Mouse (Mus musculus) left cerebral cortex, postnatal 14 days (tissue): ENCODE results near the gene Polr2i. TPM values are rescaled to one million over a fixed set of nuclear protein-coding genes. Genes with fewer than 3 reads are reported as not detected.
"Not testable (repeated sequence)": the region's sequence is repeated elsewhere in the genome, so short reads cannot be mapped to it uniquely, and the experiment has no call there.

ENCODE experiments used
- DNase-seq, 2 experiments: peaks; one replicate each; pipeline ENCODE4 v3.0.0; 2021 to 2022; ENCODE audit warnings: low spot score in 2 of 2, mixed read lengths in 1 of 2
- intact Hi-C: fragments of 180-260 bp; cut with DNase I; formaldehyde crosslinking; loops from one replicate; pipeline ENCODE4 v1.15.1; 2025
- total RNA-seq, 2 experiments: library from RNA; stranded (reverse); gene quantifications; 2 replicates each; pipeline ENCODE4 v1.2.3; 2021

Gene Polr2i
- total RNA-seq, 2 experiments from 2014 or later: 55.8 to 59.8 TPM

DNA sequence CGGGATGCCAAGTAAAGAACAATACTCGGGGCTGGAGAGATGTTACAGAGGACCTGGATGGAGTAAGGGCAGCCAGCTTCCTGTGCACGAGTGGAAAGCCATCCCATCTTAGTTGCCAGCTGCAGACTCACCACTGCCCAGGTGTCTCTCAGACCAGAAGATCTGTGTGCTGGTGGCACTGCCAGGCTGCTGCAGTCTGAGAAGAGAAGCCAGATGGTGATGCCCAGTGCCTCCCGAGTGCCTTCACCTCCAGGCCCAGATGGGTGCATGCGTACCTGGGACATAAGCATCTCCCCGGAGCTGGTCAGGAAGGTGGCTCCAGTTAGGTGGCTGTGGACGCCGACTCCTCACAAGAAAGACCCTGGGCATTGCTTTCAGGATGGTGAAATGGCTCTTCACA is 3.3 kb downstream of the Polr2i start:
- intact Hi-C loops: loop anchor here (5.0 kb wide), 1 partner anchor 37 kb away; no protein-coding TSS in a partner anchor
- no peak for DNase-seq

DNA sequence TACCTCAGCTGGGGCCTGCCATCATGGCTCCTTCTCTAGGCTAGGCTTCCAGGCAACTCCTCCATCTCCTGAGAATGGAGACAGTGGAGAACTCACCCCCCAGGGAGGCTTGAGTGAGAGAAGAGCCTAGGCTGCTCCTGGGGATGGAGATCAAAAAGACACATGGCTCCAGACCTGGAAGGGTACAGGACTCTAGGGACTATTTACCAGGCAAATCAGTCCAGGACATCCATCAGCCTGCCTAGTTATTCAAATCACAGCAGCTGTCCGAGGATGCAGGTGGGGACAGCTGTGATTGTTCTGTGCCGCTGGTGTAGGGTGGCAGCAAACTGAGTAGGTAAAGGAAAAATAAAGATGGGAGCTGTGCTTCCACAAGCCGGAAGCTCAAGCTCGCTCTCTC is 3.9 kb downstream of the Polr2i start, which contains the start of gene Ovol3:
TSS of gene Ovol3 (minus strand) at position 101 of the 400 bp plus-strand sequence.
- DNase-seq: no peak
- intact Hi-C loops: loop anchor here (5.0 kb wide), 1 partner anchor 37 kb away; no protein-coding TSS in a partner anchor

DNA sequence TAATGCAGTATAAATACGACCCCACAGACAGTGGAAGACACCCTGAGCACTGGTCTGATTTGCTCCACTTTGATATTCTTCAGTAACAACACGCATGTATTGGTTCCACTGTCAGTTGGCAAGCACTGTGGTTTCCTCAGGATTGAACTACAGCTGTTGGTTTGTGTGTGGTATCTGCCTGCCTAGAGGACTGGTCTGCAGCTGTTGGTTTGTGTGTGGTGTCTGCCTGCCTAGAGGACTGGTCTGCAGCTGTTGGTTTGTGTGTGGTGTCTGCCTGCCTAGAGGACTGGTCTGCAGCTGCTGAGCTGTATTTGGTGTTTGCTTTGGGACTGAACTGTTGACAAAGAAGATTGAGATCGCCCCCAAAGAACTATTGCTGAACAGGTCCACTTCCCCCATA is 5.6 kb downstream of the Polr2i start:
- DNase-seq: not testable (repeated sequence)
- intact Hi-C loops: loop anchor here (5.0 kb wide), 1 partner anchor 35 kb away; no protein-coding TSS in a partner anchor

DNA sequence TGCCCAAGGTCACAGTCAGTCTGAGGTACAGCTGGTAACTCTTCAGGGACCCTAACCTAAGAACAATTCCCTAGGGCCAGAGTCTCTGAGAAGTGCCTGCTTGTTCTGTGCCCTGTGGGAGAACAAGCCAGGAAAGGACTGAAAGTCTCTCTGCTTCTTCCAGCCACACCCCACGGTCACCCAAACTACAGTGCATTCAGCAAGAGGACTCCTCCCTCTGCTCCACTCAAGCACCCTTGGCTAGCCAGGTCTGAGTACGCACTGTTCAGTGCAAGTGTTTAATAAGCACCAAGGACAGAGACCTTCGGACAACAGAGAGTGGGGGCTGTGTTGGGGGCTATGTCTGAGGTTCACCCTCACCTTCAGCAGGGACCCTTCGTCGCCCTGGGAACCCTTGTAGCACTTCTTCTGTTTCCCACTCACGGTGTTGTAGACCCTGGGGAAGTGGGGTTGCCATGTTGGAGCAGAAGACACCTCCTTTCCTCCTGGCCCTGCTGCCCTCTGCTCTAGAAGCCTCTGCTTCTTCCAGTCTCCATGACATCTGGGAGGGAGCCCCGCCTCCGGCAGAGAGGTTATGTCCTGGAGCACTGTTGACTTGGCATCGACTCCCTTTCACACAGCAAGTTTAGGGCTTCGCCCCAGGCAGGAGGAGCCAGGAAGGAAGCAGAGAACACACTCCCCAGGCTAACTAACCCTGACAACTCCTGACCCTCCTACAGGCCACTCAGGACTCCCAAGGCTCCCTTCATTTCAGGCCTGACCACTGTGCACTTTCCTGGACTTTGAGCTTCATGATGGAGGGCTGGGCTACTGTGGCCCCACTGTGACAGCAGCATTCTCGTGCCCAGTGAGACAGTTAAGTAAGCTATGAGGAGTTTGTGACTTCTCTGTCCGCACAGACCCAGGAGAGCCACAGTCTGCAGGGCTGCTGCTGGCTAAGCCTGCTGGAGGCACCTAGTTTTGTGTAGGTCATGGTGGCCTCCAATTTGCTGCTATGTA is 20.5 kb downstream of the Polr2i start:
- no peak for DNase-seq
- intact Hi-C loops: no loop called here

DNA sequence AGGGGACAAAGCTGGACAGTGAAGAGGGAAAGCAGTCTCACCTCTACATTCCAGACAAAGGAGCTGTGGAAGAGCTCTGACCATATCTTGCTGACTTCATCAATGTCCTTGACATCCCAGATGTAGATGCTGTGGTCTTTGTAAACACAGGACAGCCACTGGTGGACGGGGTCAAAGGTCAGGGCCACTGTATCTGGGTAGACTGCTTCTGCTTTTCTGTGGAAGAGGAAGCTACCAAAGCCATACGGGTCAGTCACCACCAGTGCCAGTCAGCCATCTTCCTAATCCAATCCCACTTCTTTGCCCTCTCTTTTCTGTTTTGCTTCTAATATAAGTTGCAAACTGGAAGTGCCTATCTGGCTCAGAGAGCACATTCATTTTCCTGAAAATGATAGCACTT is 33.3 kb downstream of the Polr2i start:
- no peak for DNase-seq
- intact Hi-C loops: no loop called here

DNA sequence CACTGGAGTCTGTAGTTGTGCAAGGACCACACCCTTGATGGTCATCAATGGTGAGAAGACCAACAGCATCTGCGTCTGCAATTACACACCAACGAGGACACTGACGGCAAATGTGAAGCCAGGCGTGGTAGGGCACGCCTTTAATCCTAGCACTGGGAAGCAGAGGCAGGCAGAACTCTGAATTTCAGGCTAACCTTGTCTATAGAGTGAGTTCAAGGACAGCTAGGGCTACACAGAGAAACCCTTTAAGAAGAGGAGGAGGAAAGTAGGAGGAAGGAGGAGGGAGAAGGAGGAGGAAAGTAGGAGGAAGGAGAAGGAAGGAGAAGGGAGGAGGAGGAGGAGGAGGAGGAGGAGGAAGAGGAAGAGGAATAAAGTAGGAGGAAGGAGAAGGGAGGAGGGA is 33.8 kb downstream of the Polr2i start:
- intact Hi-C loops: no loop called here
- DNase-seq: no peak

DNA sequence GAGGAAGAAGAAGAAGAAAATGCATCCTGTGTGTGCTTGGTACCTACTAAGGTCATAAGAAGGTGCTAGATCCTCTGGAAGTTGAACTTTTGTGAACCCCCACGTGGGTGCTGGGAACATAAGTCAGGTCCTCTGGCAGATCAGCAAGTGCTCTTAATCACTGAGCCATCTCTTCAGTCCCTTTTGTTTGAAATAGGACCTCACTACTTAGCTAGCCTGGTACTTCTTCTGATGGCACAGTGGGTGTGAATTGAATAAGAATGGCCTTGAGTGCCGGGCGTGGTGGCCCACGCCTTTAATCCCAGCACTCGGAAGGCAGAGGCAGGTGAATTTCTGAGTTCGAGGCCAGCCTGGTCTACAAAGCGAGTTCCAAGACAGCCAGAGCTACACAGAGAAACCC is 34.2 kb downstream of the Polr2i start:
- intact Hi-C loops: no loop called here
- no peak for DNase-seq

DNA sequence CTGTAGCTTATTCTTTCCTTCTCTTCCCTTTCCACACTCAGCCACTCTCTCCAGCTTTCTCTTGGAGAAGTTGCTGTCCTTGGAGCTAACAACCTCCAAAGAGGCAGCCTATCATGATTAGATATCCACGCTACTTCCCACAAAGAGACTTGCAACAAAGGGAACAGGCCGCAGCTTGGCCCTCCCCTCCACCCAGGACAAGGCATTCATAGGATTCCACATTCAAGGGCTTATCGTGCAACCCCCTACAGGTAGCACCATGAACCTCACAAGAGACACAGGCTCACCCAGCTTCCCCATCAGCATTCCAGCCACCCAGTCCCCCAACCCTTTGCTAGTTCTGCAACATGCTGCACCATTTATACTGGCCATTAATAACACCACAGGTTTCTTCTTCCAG is 35.0 kb downstream of the Polr2i start:
- intact Hi-C loops: no loop called here
- DNase-seq: no peak

DNA sequence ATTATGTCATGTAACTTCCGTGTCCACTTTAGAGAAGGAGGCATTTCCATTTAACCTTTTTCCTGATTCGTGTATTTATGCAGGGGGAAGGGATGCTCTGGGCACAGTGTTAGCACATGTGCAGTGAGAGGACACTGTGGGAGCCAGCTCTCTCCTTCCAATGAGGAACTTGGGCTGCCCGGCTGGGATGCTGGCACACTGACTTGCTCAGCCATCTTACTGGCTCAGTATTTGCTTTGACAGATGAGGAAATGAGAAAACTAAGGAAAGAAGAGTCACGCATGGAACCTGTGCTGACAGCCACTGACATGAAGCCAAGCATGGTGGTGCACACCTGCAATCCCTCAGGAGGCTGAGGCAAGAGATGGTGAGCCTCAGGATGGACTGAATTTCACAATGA is 37.9 kb downstream of the Polr2i start:
- DNase-seq: no peak
- intact Hi-C loops: loop anchor here (5.0 kb wide), 1 partner anchor 32 kb away; the partner anchor contains the start of gene Ovol3

DNA sequence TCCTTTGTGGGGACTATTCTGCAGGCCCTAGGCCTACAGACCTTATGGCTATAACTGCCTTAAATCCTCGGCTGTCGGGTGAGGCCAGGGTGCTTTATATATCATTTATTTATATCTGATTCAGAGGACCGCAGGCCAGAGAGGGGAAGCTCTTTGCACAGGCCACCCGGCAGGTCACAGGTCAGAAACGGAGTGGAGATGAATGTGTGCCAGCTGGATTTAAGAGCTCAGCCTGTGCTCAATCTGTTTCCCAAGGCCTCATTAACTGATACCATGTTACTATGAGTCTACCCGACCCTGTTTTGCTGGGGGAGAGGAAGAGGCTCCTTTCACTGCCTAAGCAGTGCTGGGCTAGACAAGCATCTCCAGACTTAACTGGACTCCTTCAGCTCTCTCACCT is 42.6 kb downstream of the Polr2i start:
- no peak for DNase-seq
- intact Hi-C loops: loop anchor here (5.0 kb wide), 1 partner anchor 37 kb away; the partner anchor contains the start of gene Ovol3

DNA sequence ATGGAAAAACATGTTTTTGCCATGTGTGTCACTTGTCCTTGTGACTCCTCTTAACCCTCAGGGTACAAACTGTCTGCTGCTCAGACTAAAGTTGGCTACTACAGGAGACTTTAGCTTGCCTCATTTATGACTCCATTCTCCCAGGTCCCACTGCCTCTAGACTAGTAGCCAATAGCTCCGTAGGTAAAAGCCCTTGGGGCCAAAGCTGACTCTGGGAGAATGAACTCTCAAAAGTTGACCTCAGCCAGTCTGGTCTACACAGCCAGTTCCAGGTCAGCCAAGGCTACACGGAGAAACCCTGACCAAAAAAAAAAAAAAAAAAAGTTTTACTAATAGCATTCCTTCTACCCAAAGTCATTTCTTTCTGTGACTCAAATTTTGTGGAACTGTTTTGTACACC is 47.2 kb downstream of the Polr2i start:
- intact Hi-C loops: no loop called here
- no peak for DNase-seq

DNA sequence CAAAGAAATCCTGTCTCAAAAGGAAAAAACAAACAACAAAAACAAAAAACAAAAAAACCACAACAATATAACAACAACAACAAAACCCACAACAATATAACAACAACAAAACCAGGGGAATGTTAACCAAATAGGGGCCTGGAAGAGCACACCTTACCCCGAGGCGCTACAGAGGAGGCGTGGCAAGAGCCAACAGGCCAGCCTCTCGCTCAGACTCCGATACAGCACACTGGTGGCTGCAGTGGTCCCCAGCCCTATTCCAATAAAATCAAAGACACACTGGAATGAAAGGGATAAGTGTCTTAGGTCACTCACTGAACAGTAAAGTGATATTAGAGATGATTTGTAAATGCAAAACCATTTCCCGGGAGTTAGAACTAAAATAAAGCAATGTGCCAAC is 47.8 kb downstream of the Polr2i start:
- DNase-seq: no peak
- intact Hi-C loops: no loop called here

DNA sequence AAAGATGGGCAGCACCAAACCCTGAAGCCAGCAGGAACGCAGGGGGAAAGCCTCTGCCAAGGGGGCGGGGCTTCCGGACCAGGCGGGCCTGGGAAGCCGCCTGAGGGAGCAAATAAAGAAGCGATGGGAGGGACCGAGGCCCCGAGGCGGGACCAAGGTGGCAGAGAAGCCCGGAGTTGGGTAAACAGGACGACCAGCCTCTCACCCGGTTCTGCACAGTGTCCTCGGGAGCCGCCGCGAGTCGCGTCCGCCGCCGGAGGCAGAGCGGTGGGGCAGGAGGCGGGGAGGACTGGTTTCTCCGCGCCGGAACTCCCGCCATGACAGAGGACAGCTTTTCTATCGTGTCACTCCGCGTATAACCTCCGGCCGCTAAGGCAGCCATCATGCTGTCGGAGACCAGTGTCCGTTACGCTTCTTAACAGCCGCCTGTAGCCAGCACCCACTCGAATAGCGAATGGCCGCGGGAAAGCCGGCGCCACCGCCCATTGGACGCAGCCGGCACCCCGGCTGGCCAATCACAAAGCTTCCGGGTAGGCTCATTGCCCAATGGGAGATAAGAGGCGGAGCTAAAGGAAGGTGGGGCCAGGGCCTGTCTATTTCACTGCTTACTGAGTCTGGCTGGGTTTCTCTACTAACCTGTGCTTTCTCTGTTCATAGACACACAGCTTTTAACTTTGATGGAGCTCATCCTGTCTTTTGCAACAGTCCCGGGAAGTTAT is 48.4 kb downstream of the Polr2i start, which contains the start of the genes Thap8 and Wdr62:
TSS of gene Thap8 (plus strand) at position 144 of the 719 bp plus-strand sequence.
TSS of gene Wdr62 (minus strand) at position 469 of the 719 bp plus-strand sequence.
- intact Hi-C loops: no loop called here
- peak; percentile 93 for DNase-seq

DNA sequence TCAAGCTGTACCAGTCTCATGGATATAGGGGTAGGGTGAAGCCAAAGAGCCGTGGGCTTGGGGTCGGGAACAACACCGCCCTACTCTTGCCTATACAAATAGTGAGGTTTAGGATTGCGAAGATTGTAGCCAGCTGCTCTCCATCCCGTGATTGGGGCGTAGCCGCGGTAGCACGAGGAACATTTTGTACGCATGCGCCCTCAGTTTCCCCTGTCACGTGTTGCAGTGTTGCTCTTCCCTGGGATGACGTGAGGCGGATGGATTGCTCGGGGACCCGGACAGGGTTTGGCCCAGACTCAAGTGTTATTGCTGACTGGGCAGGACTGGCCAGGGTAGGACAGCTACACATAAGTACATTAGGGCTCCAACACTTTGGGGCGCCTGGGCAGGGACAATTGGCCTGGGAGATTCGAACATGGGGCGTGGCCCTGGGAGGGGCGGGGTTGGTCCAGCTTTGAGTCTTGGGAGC is 49.0 kb downstream of the Polr2i start:
- peak; percentile 88 to 92 for DNase-seq
- intact Hi-C loops: no loop called here

DNA sequence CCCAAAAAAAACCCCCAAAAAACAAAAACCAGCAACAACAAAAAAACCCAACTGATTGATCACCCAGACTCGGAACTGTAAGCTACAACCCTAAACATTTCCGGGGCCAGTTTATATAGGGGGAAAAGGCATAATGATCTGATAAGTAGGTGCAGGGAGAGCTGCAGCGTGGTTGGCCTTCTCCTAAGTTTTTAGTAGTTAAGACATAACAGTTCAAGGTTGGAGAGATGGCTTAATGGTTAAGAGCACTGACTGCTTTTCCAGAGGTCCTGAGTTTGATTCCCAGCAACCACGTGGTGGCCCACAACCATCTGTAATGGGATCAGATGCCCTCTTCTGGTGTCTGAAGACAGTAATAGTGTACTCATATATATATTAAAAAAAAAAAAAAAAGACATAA is 49.8 kb downstream of the Polr2i start:
- no peak for DNase-seq
- intact Hi-C loops: no loop called here

DNA sequence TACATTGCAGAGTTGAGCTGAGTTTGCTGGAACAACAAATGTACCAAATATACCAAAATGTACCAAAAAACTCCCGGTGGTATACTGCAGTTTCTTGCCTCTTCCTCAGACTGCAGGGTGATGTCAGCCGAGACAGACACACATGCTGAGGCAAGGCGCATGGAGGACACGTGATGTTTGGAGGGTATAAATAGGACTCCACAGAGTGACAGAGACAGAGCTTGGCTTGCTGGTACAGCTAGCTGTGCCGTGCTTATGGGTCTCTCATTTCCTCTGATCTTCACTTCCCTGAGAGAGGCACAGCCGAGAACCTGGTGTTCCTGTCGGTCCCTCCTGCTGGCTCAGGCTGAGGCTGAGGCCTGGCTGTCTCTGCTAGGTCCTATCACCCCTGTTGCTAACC is 51.0 kb downstream of the Polr2i start:
- intact Hi-C loops: no loop called here
- DNase-seq: peak; percentile 40 to 67
